ENCODE assay signal across 19 mouse cellular contexts in genomic region chr17:16087046-16087445, GRCm38 (mm10).
DNase-seq lines count a peak whose midpoint lies in the region; ATAC-seq and TF ChIP-seq lines count a peak whose summit lies in the region.
"Had no signal": no experiment of that assay in that cellular context is flagged by ENCODE, and none has a peak within 500 bp of the region (broad histone marks: within the 10 kb centered on the region; RNA-seq: fewer than 3 reads in every experiment).

No protein-coding gene starts in this region.

- H3K4me1 ChIP-seq in limb, embryonic 13.5 days, result no peaks in the 10 kb centered on the region
- H3K4me1 ChIP-seq in limb, embryonic 10.5 days, result no peaks in the 10 kb centered on the region
- H3K4me1 ChIP-seq in limb, embryonic 14.5 days (ENCODE audit: control insufficient read depth, insufficient read depth, low read length), result peaks cover 6% of the 10 kb centered on the region; the same call in 1 of the 2 replicates
- peaks cover 2% of the 10 kb centered on the region; the same call in 1 of the 2 replicates for H3K4me1 ChIP-seq in hindbrain, embryonic 16.5 days (ENCODE audit: control insufficient read depth, insufficient read depth, low read depth, low read length)

- H3K27ac ChIP-seq in limb, embryonic 13.5 days, result no peak overlapping the region
- no peak overlapping the region for H3K27ac ChIP-seq in limb, embryonic 10.5 days
- no peak overlapping the region for H3K27ac ChIP-seq in limb, embryonic 14.5 days (replicated peaks; ENCODE audit: low read depth, low read length)
- H3K27ac ChIP-seq in hindbrain, embryonic 16.5 days (ENCODE audit: low read depth, low read length), result no peak overlapping the region

- WGBS in limb, embryonic 13.5 days, result 46% methylated on average over 2 of the region's 2 CpGs
- WGBS in limb, embryonic 10.5 days, result 86% methylated on average over 2 of the region's 2 CpGs
- WGBS in limb, embryonic 14.5 days, result 46% methylated on average over 2 of the region's 2 CpGs
- 73% methylated on average over 2 of the region's 2 CpGs for WGBS in hindbrain, embryonic 16.5 days

- no peak for TF ChIP-seq POLR2A in limb, embryonic 14.5 days (IDR thresholded peaks at IDR 0.05; ENCODE audit: borderline replicate concordance, extremely low read depth, insufficient read depth, insufficient read length)

- no peak overlapping the region for H3K4me3 ChIP-seq in limb, embryonic 13.5 days
- no peak overlapping the region for H3K4me3 ChIP-seq in limb, embryonic 10.5 days
- H3K4me3 ChIP-seq in limb, embryonic 14.5 days (replicated peaks; ENCODE audit: low read length), result no peak overlapping the region
- no peak overlapping the region for H3K4me3 ChIP-seq in hindbrain, embryonic 16.5 days (ENCODE audit: low read length)

- no peak overlapping the region for H3K4me2 ChIP-seq in limb, embryonic 13.5 days (replicated peaks)
- H3K4me2 ChIP-seq in limb, embryonic 14.5 days (replicated peaks; ENCODE audit: low read depth, low read length, severe bottlenecking), result no peak overlapping the region
- H3K4me2 ChIP-seq in hindbrain, embryonic 16.5 days (ENCODE audit: low read length), result no peak overlapping the region

- DNase-seq in limb, embryonic 10.5 days (ENCODE audit: low spot score), result no peak
- DNase-seq in limb, embryonic 14.5 days (ENCODE audit: low spot score), result peak; percentile 60
- DNase-seq: adrenal gland, adult 2 months; adrenal gland, adult 8-10 months; adrenal gland, postnatal 10 days; adrenal gland, postnatal 14 days; adrenal gland, postnatal 25 days; adrenal gland, postnatal 36 days; B cell, adult 2 months; cerebellum, adult 11 months; cerebellum, adult 11-12 months; cerebellum, adult 18-20 months had no signal

- H3K36me3 ChIP-seq in limb, embryonic 13.5 days, result no peaks in the 10 kb centered on the region
- H3K36me3 ChIP-seq in limb, embryonic 10.5 days, result no peaks in the 10 kb centered on the region
- no peaks in the 10 kb centered on the region for H3K36me3 ChIP-seq in limb, embryonic 14.5 days (ENCODE audit: control insufficient read depth, insufficient read depth, low read length)
- no peaks in the 10 kb centered on the region for H3K36me3 ChIP-seq in hindbrain, embryonic 16.5 days (ENCODE audit: control insufficient read depth, insufficient read depth, low read length)
- H3K36me3 ChIP-seq: G1E had no signal

- H3K27me3 ChIP-seq in limb, embryonic 13.5 days, result peaks cover 5% of the 10 kb centered on the region; the same call in 1 of the 2 replicates
- H3K27me3 ChIP-seq in limb, embryonic 10.5 days (ENCODE audit: low read depth, poor library complexity, severe bottlenecking), result no peaks in the 10 kb centered on the region
- H3K27me3 ChIP-seq in limb, embryonic 14.5 days (ENCODE audit: control insufficient read depth, insufficient read depth, low read length), result no peaks in the 10 kb centered on the region
- H3K27me3 ChIP-seq in hindbrain, embryonic 16.5 days (replicated peaks; ENCODE audit: control insufficient read depth, insufficient read depth, low read length), result no peaks in the 10 kb centered on the region
- H3K27me3 ChIP-seq: CH12.LX, Patski had no signal

- no peaks in the 10 kb centered on the region for H3K9me3 ChIP-seq in limb, embryonic 13.5 days
- no peaks in the 10 kb centered on the region for H3K9me3 ChIP-seq in limb, embryonic 10.5 days (replicated peaks)
- H3K9me3 ChIP-seq in limb, embryonic 14.5 days (ENCODE audit: control insufficient read depth, low read length), result no peaks in the 10 kb centered on the region
- H3K9me3 ChIP-seq in hindbrain, embryonic 16.5 days (ENCODE audit: control insufficient read depth, low read length), result no peaks in the 10 kb centered on the region
- H3K9me3 ChIP-seq: G1E had no signal

- no peak overlapping the region for H3K9ac ChIP-seq in limb, embryonic 13.5 days
- no peak overlapping the region for H3K9ac ChIP-seq in limb, embryonic 14.5 days (ENCODE audit: low read depth, low read length, severe bottlenecking)
- no peak overlapping the region for H3K9ac ChIP-seq in hindbrain, embryonic 16.5 days (ENCODE audit: low read depth, low read length)

- peak; percentile 66; the same call in 1 of the 2 replicates for ATAC-seq in limb, embryonic 13.5 days (ENCODE audit: low FRiP score, low read depth)
- peak; percentile 70 for ATAC-seq in limb, embryonic 14.5 days (ENCODE audit: low FRiP score, low read depth)
- ATAC-seq in hindbrain, embryonic 16.5 days, result no peak
- ATAC-seq: activated CD4-positive, CD25-positive, alpha-beta regulatory T cell, adult 4 months; CD4-positive, CD25-positive, alpha-beta regulatory T cell, adult 4 months; Patski had no signal
